Mouse (Mus musculus): ENCODE measurements around the gene Ctbp1.
A peak's percentile ranks its signal among the peaks of the same experiment; 100 is the strongest.

The Ctbp1 gene

GRCm38 (mm10) chr5:33207136-33207535 is 67.7 kb downstream of the Ctbp1 start:
- DNase-seq, result no peak

GRCm38 (mm10) chr5:33206328-33206727 is 68.5 kb downstream of the Ctbp1 start:
- DNase-seq, result no peak

- DNase-seq, result no peak
These were observed 70.5 kb downstream of the Ctbp1 start for GRCm38 (mm10) chr5:33204284-33204683.

GRCm38 (mm10) chr5:33203691-33204242 is 71.0 kb downstream of the Ctbp1 start:
- peak; percentile 81 for DNase-seq

- DNase-seq, result no peak
These were observed 71.6 kb downstream of the Ctbp1 start for GRCm38 (mm10) chr5:33203171-33203565.

GRCm38 (mm10) chr5:33202516-33203170 is 72.2 kb downstream of the Ctbp1 start:
- DNase-seq, result no peak

GRCm38 (mm10) chr5:33201697-33202096 is 73.1 kb downstream of the Ctbp1 start:
- no peak for DNase-seq

- DNase-seq, result no peak
These were observed 74.7 kb downstream of the Ctbp1 start for GRCm38 (mm10) chr5:33200071-33200470.

All from liver (tissue).